Mouse (Mus musculus): ENCODE data around the gene Slf2.

The Slf2 gene

GRCm38 (mm10) chr19:44930744-44931453, at the start of gene Slf2:
Gene Slf2 (plus strand): TSS chr19:44931151.
- DNase-seq = peak; percentile 99

GRCm38 (mm10) chr19:44882552-44883024, 48.4 kb upstream of the Slf2 start:
- peak; percentile 72 for DNase-seq

GRCm38 (mm10) chr19:44884331-44884730, 46.6 kb upstream of the Slf2 start:
- DNase-seq = no peak

GRCm38 (mm10) chr19:44886475-44886874, 44.5 kb upstream of the Slf2 start:
- DNase-seq = no peak

GRCm38 (mm10) chr19:44887679-44888235, 43.2 kb upstream of the Slf2 start:
- peak; percentile 70 for DNase-seq

- no peak for DNase-seq
Measured at GRCm38 (mm10) chr19:44889548-44889947, 41.4 kb upstream of the Slf2 start.

- no peak for DNase-seq
Measured at GRCm38 (mm10) chr19:44891446-44891845, 39.5 kb upstream of the Slf2 start.

- DNase-seq = no peak
Measured at GRCm38 (mm10) chr19:44893231-44893871, 37.6 kb upstream of the Slf2 start.

GRCm38 (mm10) chr19:44895245-44895644, 35.7 kb upstream of the Slf2 start:
- peak; percentile 82 for DNase-seq

GRCm38 (mm10) chr19:44896450-44896849, 34.5 kb upstream of the Slf2 start:
- no peak for DNase-seq

- DNase-seq = no peak
Measured at GRCm38 (mm10) chr19:44897521-44897920, 33.4 kb upstream of the Slf2 start.

- no peak for DNase-seq
Measured at GRCm38 (mm10) chr19:44898646-44899045, 32.3 kb upstream of the Slf2 start.

GRCm38 (mm10) chr19:44899104-44899793, 31.7 kb upstream of the Slf2 start:
- no peak for DNase-seq

- no peak for DNase-seq
Measured at GRCm38 (mm10) chr19:44899947-44900773, 30.8 kb upstream of the Slf2 start.

- no peak for DNase-seq
Measured at GRCm38 (mm10) chr19:44901047-44901446, 29.9 kb upstream of the Slf2 start.

GRCm38 (mm10) chr19:44902324-44902723, 28.6 kb upstream of the Slf2 start:
- DNase-seq = no peak

GRCm38 (mm10) chr19:44903343-44904000, 27.5 kb upstream of the Slf2 start:
- DNase-seq = no peak

GRCm38 (mm10) chr19:44904141-44904720, 26.7 kb upstream of the Slf2 start:
- DNase-seq = no peak

- DNase-seq = no peak
Measured at GRCm38 (mm10) chr19:44905316-44905715, 25.6 kb upstream of the Slf2 start.

GRCm38 (mm10) chr19:44907851-44908690, 22.9 kb upstream of the Slf2 start:
- DNase-seq = peak; percentile 63

Data from embryo, embryonic 11 days (tissue).